Mouse (Mus musculus) adrenal gland, postnatal 14 days (tissue): ENCODE data around the gene Pla2g12b. TPM values are rescaled to one million over a fixed set of nuclear protein-coding genes. Genes with fewer than 3 reads are reported as not detected.
"Not testable (repeated sequence)": the region's sequence is repeated elsewhere in the genome, so short reads cannot be mapped to it uniquely, and the experiment has no call there.

Experiments used
- DNase-seq: peaks from one replicate; pipeline ENCODE4 v3.0.0; 2021; ENCODE audit warnings: mixed read lengths
- long read RNA-seq, 2 experiments: library from polyadenylated mRNA; stranded (forward); transcript quantifications; one replicate each; pipeline ENCODE4 v2.0.0; 2021
- total RNA-seq: library from RNA; stranded (reverse); gene quantifications from 2 replicates; pipeline ENCODE4 v1.2.3, GENCODE M21; 2021

Pla2g12b gene
- 0.64 and 8.6 TPM in 2 replicates for total RNA-seq
- long read RNA-seq, experiment 1, result 0 reads
- long read RNA-seq, experiment 2, transcript Pla2g12b-201 (4 exons, 1,091 nt), result major isoform, 8 of 8 reads
- long read RNA-seq, experiment 2, partial matches to known transcripts, result 0 of 8 reads
- long read RNA-seq, experiment 2, other reads (novel, unspliced or antisense), result 0 of 8 reads

DNA sequence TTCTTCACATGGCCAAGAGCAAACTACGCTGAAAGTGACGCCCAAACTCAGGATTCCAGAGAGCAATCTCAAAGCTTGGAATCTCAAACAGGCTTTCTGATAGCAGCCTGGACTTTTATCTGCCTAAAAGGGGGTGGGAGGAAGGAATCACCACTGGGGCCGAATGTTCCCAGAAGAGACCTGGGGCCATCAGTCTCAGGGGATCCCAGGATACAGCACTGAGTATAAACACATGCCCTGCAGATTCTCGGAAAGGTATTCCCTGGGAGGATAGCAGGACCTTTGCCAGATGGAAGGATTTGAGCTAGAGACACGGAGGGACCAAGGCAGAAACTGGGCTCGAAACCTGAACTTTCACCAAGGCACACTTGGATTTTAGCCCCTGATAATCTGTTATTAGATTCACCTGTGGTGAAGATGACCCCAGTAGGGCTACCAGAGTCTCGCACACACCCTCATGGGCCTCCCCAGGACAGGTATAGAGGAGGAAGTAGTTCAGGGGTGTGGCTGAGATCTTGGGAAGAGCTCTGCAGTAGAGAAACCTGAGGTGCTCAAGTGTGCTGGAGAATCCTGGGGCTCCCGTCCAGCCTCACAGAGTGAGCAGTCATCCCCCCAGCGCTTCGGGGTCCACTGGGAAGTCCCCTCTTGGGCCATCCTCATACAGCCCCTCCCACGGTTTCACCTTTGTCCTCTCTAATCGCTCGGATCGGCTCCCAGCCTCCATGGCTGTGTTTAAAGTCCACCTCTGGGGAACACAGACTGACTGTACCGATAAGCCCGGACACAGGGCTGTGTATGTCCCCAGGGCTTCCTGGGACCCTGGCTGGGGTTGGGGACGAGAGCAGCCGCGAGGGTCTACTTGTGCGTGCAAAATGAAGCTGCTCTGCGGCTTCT lies at the start of gene Pla2g12b:
TSS of gene Pla2g12b (plus strand) at position 762 of the 894 bp plus-strand sequence.
- DNase-seq, result no peak

DNA sequence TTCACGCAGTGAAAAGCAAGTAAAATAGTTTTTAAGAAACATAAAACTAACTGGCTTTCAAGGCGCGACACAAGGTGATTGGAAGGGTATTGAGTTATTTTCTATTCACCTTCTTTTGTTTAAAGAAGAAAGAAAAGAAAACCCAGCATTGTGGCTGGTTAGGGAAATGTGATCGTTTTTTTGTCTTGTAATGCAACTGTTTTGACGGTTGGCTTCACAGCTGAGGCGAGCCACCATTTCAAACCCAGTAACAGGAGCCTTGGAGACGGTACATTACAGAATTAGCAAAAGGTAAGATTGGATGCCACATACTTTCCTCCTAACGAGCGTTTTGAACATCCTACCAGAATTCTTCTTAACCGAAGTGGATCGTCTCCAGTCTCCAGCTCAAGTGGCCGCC lies 49.3 kb upstream of the Pla2g12b start:
- no peak for DNase-seq

GRCm38 (mm10) chr10:59355020-59355419 lies 48.4 kb upstream of the Pla2g12b start:
- no peak for DNase-seq

GRCm38 (mm10) chr10:59358744-59359143 lies 44.7 kb upstream of the Pla2g12b start:
- no peak for DNase-seq

DNA sequence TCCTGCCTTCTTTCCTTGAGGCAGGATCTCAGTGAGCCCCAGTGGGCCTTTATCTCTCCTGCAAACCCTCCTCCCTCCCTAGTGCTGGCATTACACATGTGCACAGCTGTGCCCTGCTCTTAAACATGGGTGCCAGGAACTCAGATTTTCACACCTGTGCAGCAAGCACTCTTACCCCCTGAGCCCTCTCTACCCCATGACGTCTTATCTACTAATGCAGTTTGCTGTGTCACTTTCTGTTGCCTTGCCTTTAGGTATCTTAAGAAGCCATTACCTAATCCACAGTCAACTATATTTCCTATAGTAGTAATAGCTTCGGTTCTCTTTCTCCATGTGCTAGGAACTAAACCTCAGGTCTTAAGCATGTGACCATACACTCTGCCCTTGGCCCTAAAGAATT lies 40.3 kb upstream of the Pla2g12b start:
- no peak for DNase-seq

DNA sequence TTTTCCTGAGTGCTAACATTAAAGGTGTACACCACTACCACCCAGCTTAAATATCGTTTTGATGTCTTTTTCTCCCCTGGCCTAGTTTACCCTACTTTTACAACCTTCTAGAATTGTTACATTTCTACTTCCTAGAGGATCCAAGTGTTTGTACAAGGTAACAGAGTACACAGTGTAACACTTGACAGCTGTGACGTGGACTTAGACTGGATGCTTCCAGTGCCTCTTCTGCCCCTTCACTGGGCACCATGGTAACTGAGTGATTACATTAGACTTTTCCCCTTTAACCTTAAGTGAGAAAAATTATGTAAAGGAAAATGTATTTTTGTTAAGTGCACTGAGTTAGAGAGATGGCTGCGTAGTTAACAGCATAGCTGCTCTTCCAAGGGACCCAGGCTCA lies 38.9 kb upstream of the Pla2g12b start:
- no peak for DNase-seq

GRCm38 (mm10) chr10:59365804-59366589 lies 37.5 kb upstream of the Pla2g12b start:
- DNase-seq, result no peak

GRCm38 (mm10) chr10:59366746-59367145 lies 36.7 kb upstream of the Pla2g12b start:
- no peak for DNase-seq

DNA sequence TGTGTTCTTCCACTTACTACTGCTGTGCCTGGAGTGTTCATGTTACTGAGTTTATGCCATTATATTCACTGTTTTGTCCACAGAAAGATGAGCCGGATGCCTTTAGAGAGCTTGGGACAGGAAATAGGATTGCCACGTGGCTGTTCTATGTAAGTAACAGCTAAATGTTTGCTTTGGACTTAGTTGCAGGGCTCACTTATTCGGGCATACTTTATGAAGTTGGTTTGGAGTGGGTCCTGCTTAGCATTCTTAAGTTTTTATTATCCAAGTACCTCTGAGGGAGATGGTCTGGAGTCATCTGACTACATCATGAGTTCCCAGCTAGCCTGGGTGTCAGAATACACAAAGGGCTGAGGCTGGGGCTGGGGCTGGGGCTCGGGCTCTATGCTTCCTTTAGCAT lies 36.3 kb upstream of the Pla2g12b start:
- no peak for DNase-seq

GRCm38 (mm10) chr10:59368729-59369128 lies 34.7 kb upstream of the Pla2g12b start:
- no peak for DNase-seq

GRCm38 (mm10) chr10:59369426-59369825 lies 34.0 kb upstream of the Pla2g12b start:
- no peak for DNase-seq

DNA sequence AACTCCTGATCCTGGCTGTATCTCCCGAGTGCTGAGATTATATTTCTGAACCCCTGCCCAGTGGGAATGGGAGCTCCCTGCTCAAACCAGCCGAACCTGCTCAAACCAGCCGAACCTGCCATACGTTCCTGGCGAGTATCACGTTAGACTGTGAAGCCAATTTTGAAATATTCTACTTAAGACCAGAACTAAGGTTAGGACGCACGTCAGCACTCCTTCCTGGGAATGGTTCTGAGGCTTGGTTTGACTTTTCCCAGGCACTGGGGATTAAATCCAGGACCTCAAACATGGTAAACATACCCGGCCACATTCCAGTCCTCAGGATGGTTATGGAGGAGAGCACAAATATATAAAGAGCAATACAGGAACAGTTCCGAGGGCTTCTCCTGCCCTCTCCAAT lies 25.6 kb upstream of the Pla2g12b start:
- no peak for DNase-seq

- no peak for DNase-seq
Observed at GRCm38 (mm10) chr10:59378728-59379127, 24.7 kb upstream of the Pla2g12b start.

DNA sequence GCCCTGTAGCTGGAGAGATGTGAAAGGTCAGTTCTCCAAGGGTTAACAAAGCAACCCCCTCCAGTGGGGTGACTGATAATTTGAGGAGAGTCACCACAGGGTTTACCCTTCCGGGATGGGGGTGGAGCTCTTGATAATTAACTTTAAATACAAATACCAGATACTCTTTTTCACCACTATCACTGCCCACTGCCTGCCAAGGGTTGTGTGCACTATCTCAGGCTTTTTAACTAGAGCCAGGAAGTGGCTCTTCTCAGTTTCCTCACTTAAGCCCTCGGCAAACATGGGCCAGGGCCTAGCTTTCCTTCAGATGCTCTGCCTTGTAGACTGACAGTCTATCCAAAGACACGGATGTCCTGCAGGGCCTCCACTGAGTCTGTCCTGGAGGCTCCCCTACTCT lies 23.5 kb upstream of the Pla2g12b start:
- DNase-seq, result no peak

- DNase-seq, result no peak
Observed at GRCm38 (mm10) chr10:59380411-59380821, 23.0 kb upstream of the Pla2g12b start.

- DNase-seq, result not testable (repeated sequence)
Observed at GRCm38 (mm10) chr10:59381563-59381962, 21.9 kb upstream of the Pla2g12b start.

DNA sequence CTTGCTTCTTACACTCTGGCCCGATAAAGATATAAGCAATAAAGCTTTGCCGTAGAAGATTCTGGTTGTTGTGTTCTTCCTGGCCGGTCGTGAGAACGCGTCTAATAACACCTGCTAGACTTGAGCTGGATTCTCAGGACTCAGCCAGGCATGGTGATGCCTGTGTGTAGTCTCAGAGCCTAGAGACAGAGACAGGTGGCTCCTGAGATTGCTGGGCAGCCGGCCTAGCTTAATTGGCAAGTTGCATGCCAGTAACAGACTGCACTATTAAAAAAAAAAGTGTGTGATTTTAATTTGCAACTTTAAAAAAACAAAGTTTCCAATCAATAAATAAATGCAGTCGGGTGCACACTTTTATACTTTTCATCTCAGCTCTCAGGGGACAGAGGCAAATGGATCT lies 16.5 kb upstream of the Pla2g12b start:
- DNase-seq, result no peak

DNA sequence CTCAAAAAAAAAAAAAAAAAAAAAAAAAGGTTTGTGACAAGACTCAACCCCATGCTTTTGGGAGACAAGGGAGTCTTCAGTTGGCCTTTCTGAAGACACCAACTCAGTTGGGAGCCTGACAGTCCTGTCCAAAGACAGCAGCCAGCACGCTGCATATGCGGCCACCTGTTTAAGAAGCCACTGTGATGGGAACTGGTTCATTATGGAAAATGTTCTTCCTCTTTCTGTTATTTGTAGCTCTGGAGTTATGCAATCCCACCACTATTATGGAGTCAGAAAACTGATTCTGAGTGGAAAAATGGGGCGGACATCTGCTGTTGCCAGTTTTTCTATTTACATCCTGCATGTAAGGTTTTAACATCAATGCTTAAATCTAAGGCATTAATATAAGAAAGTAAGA lies 13.8 kb upstream of the Pla2g12b start:
- DNase-seq, result no peak

- DNase-seq, result no peak
Observed at GRCm38 (mm10) chr10:59391907-59392306, 11.6 kb upstream of the Pla2g12b start.

DNA sequence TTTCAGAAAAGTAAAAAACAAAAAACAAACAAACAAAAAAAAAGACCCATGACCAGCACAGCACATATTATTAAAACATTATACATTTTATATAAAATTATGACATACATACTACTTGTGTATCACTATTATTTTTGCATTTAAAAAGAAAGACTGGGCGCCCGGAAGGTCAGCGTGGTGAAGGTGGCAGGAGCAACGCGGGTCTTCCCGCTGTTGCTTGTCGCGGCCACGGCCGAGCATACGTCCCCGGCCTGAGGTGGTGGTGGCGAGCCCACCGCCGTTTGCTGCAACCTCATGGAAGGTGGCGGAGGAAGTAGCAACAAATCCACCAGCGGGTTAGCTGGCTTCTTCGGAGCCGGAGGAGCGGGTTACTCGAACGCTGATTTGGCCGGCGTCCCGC lies 8.0 kb upstream of the Pla2g12b start, which contains the start of gene Gm10273:
TSS of gene Gm10273 (plus strand) at position 172 of the 400 bp plus-strand sequence.
- DNase-seq, result not testable (repeated sequence)

DNA sequence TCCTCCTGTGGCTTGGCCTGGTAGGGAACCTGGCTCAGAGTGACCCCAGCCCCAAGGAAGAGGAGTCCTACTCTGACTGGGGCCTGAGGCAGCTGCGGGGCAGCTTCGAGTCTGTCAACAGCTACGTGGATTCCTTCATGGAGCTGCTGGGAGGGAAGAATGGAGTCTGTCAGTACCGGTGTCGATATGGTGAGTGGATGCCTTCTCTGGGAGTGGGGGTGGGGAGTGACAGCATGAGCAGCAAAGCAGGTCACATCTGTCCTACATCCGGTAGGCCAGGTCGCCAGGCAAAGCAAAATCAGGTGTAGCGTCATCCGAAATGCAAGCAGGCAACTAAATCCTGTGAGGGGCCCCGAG lies 311 bp downstream of the Pla2g12b start:
- DNase-seq, result no peak

DNA sequence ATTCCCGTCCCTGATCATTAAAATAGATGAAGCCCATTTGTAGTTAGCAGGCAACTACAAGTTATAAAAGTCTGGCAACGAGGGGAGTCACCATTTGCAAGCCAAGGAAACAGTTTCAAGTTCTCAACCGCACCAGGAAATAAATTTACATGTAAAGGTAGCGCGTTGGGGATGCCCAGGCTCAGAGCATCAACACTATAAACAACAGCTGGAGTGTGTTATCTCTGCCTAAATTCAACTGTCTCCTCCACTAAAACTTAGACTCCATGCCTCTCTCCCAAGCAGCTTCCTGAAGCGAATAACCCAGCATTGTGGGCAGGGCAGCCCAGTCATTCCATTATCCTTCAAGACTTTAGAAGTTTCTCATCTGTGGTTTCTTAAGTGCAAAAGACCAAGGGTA lies 5.0 kb downstream of the Pla2g12b start:
- DNase-seq, result no peak

- DNase-seq, result no peak
Observed at GRCm38 (mm10) chr10:59410264-59410663, 6.8 kb downstream of the Pla2g12b start.
